Mouse (Mus musculus): ENCODE measurements around the gene Pspn. TPM values are rescaled to one million over a fixed set of nuclear protein-coding genes. Genes with fewer than 3 reads are reported as not detected.

Gene Pspn
- total and polyA plus RNA-seq, 3 experiments, result not detected

GRCm38 (mm10) chr17:56982013-56982412, 17.8 kb downstream of the Pspn start, which contains the start of gene Acer1:
Gene Acer1, minus strand, starts transcription at chr17:56982126.
- DNase-seq (ENCODE audit: low spot score) (no peak), ATAC-seq (ENCODE audit: extremely low read depth, insufficient number of reproducible peaks, low FRiP score, poor library complexity, severe bottlenecking) (no peak)
- Histone ChIP-seq H3K27me3 (ENCODE audit: insufficient read depth, low read length) (peaks cover 37% of the 10 kb centered on the region), H3K9me3 (replicated peaks) (no peaks in the 10 kb centered on the region), H3K36me3 (replicated peaks) (no peaks in the 10 kb centered on the region), H3K4me1 (ENCODE audit: insufficient read depth, low read depth, low read length) (no peaks in the 10 kb centered on the region; the same call in none of the 2 replicates), H3K4me3 (ENCODE audit: low read depth, low read length) (no peak within 1 kb of the TSS)
- no peak for TF ChIP-seq GATA2 (IDR thresholded peaks at IDR 0.05; ENCODE audit: borderline replicate concordance, low read depth, low read length)
- TF ChIP-seq GATA1 (IDR thresholded peaks at IDR 0.05; ENCODE audit: borderline replicate concordance, low read length), result no peak
- no peak for TF ChIP-seq CTCF (IDR thresholded peaks at IDR 0.05; ENCODE audit: low read depth, low read length)
- no peak for TF ChIP-seq TAL1 (conservative IDR thresholded peaks at IDR 0.05; ENCODE audit: low read depth, low read length)

DNA sequence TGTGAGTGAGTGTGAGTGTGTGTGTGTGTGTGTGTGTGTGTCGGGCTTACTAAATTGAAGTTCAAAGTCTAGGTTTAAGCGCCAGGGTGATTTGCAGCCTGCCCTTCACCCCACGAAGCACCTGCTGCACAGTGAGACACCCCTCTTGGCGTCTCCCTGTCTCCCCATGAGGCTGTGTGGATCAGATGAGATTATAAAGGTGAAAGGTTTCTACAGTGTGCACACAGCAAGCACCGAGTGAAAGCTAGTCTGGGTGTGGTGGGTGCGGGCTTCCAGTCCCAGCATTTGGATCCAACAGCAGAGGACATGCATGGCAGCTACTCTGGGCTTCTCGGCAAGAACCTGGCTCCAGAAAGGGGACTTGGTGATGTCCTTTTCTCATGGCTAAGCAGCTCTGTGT, 18.8 kb downstream of the Pspn start:
- Histone ChIP-seq H3K27me3 (ENCODE audit: insufficient read depth, low read length) (peaks cover 42% of the 10 kb centered on the region), H3K36me3 (replicated peaks) (no peaks in the 10 kb centered on the region), H3K4me1 (ENCODE audit: insufficient read depth, low read depth, low read length) (no peaks in the 10 kb centered on the region; the same call in none of the 2 replicates), H3K4me3 (ENCODE audit: low read depth, low read length) (no peak overlapping the region), H3K9me3 (replicated peaks) (no peaks in the 10 kb centered on the region)
- DNase-seq (ENCODE audit: low spot score), result no peak
- ATAC-seq (ENCODE audit: extremely low read depth, insufficient number of reproducible peaks, low FRiP score, poor library complexity, severe bottlenecking), result no peak
- TF ChIP-seq TAL1 (conservative IDR thresholded peaks at IDR 0.05; ENCODE audit: low read depth, low read length), result no peak
- TF ChIP-seq GATA1 (IDR thresholded peaks at IDR 0.05; ENCODE audit: borderline replicate concordance, low read length), result no peak
- TF ChIP-seq CTCF (IDR thresholded peaks at IDR 0.05; ENCODE audit: low read depth, low read length), result no peak
- TF ChIP-seq GATA2 (IDR thresholded peaks at IDR 0.05; ENCODE audit: borderline replicate concordance, low read depth, low read length), result no peak
- TF ChIP-seq POLR2AphosphoS5 (IDR thresholded peaks at IDR 0.05; ENCODE audit: insufficient replicate concordance, low read depth, low read length), result no peak

GRCm38 (mm10) chr17:56979524-56979923, 20.3 kb downstream of the Pspn start:
- H3K9me3 ChIP-seq (replicated peaks), result no peaks in the 10 kb centered on the region
- TF ChIP-seq CTCF (IDR thresholded peaks at IDR 0.05; ENCODE audit: low read depth, low read length), result no peak
- TF ChIP-seq TAL1 (conservative IDR thresholded peaks at IDR 0.05; ENCODE audit: low read depth, low read length), result no peak
- no peak for TF ChIP-seq POLR2AphosphoS5 (IDR thresholded peaks at IDR 0.05; ENCODE audit: insufficient replicate concordance, low read depth, low read length)
- TF ChIP-seq GATA2 (IDR thresholded peaks at IDR 0.05; ENCODE audit: borderline replicate concordance, low read depth, low read length), result no peak
- TF ChIP-seq GATA1 (IDR thresholded peaks at IDR 0.05; ENCODE audit: borderline replicate concordance, low read length), result no peak
- no peak for ATAC-seq (ENCODE audit: extremely low read depth, insufficient number of reproducible peaks, low FRiP score, poor library complexity, severe bottlenecking)
- DNase-seq (ENCODE audit: low spot score), result no peak
- H3K36me3 ChIP-seq (replicated peaks), result no peaks in the 10 kb centered on the region
- peaks cover 44% of the 10 kb centered on the region for H3K27me3 ChIP-seq (ENCODE audit: insufficient read depth, low read length)
- no peak overlapping the region for H3K4me3 ChIP-seq (ENCODE audit: low read depth, low read length)
- no peaks in the 10 kb centered on the region; the same call in none of the 2 replicates for H3K4me1 ChIP-seq (ENCODE audit: insufficient read depth, low read depth, low read length)

- Histone ChIP-seq H3K4me3 (ENCODE audit: low read depth, low read length) (no peak overlapping the region), H3K36me3 (replicated peaks) (no peaks in the 10 kb centered on the region), H3K9me3 (replicated peaks) (no peaks in the 10 kb centered on the region), H3K4me1 (ENCODE audit: insufficient read depth, low read depth, low read length) (no peaks in the 10 kb centered on the region; the same call in 1 of the 2 replicates), H3K27me3 (ENCODE audit: insufficient read depth, low read length) (peaks cover 42% of the 10 kb centered on the region)
- TF ChIP-seq CTCF (IDR thresholded peaks at IDR 0.05; ENCODE audit: low read depth, low read length) (no peak), POLR2AphosphoS5 (IDR thresholded peaks at IDR 0.05; ENCODE audit: insufficient replicate concordance, low read depth, low read length) (no peak), TAL1 (conservative IDR thresholded peaks at IDR 0.05; ENCODE audit: low read depth, low read length) (no peak), GATA2 (IDR thresholded peaks at IDR 0.05; ENCODE audit: borderline replicate concordance, low read depth, low read length) (no peak)
- ATAC-seq (ENCODE audit: extremely low read depth, insufficient number of reproducible peaks, low FRiP score, poor library complexity, severe bottlenecking), result no peak
- DNase-seq (ENCODE audit: low spot score), result no peak
These were observed 23.1 kb downstream of the Pspn start for GRCm38 (mm10) chr17:56976531-56977390.

DNA sequence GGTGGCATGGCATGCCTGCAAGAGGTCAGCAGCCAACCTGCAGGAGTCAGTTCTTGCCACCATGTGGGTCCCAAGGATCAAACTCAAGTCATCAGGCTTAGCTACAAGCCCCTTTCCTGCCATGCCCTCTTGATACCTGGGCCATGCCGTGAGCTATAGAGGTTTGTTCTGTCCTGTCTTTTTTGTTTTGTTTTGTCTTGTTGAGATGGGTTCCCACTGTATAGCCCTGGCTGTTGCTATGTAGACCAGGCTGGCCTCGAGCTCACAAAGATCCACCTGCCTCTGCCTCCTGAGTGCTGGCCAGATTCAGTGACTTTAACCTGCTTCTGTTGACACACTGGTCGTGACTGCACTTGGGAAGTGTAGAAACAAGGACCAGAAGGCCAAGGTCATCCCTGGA, 24.4 kb downstream of the Pspn start:
- peaks cover 41% of the 10 kb centered on the region for H3K27me3 ChIP-seq (ENCODE audit: insufficient read depth, low read length)
- ATAC-seq (ENCODE audit: extremely low read depth, insufficient number of reproducible peaks, low FRiP score, poor library complexity, severe bottlenecking) (no peak), DNase-seq (ENCODE audit: low spot score) (no peak)
- H3K4me3 ChIP-seq (ENCODE audit: low read depth, low read length), result no peak overlapping the region
- no peaks in the 10 kb centered on the region; the same call in 1 of the 2 replicates for H3K4me1 ChIP-seq (ENCODE audit: insufficient read depth, low read depth, low read length)
- no peak for TF ChIP-seq POLR2AphosphoS5 (IDR thresholded peaks at IDR 0.05; ENCODE audit: insufficient replicate concordance, low read depth, low read length)
- TF ChIP-seq TAL1 (conservative IDR thresholded peaks at IDR 0.05; ENCODE audit: low read depth, low read length), result no peak
- no peak for TF ChIP-seq GATA1 (IDR thresholded peaks at IDR 0.05; ENCODE audit: borderline replicate concordance, low read length)
- TF ChIP-seq CTCF (IDR thresholded peaks at IDR 0.05; ENCODE audit: low read depth, low read length), result no peak
- no peak for TF ChIP-seq GATA2 (IDR thresholded peaks at IDR 0.05; ENCODE audit: borderline replicate concordance, low read depth, low read length)
- H3K9me3 ChIP-seq (replicated peaks), result no peaks in the 10 kb centered on the region
- H3K36me3 ChIP-seq (replicated peaks), result no peaks in the 10 kb centered on the region

DNA sequence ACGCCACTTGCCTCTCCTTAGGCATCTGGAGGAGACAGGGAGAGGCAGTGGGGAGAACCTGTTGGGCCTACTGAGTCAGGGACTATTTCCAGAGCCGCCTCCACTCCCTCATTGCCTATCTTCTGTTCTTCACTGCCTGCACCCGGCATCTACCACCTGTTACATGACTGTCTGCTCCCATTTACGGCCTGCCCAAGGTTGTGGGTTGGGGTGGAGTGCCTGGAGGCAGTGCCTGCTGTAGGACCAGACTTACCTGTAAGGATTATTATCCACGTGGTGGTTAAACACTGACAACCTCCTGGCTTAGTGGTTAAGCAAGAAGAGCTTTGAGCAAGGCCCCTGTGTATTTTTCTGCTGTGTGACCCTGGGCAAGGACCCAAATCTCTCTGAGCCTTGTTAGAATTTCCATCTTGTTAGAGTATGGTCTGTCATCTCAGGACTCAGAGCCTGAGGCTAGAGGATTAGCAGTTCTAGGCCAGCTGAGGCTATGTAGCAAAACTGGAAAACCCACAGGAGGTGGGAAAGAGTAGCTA, 25.0 kb downstream of the Pspn start:
- DNase-seq (ENCODE audit: low spot score) (no peak), ATAC-seq (ENCODE audit: extremely low read depth, insufficient number of reproducible peaks, low FRiP score, poor library complexity, severe bottlenecking) (no peak)
- TF ChIP-seq CTCF (IDR thresholded peaks at IDR 0.05; ENCODE audit: low read depth, low read length), result no peak
- no peak for TF ChIP-seq TAL1 (conservative IDR thresholded peaks at IDR 0.05; ENCODE audit: low read depth, low read length)
- no peak for TF ChIP-seq POLR2AphosphoS5 (IDR thresholded peaks at IDR 0.05; ENCODE audit: insufficient replicate concordance, low read depth, low read length)
- no peak for TF ChIP-seq GATA2 (IDR thresholded peaks at IDR 0.05; ENCODE audit: borderline replicate concordance, low read depth, low read length)
- no peak for TF ChIP-seq GATA1 (IDR thresholded peaks at IDR 0.05; ENCODE audit: borderline replicate concordance, low read length)
- H3K36me3 ChIP-seq (replicated peaks), result no peaks in the 10 kb centered on the region
- no peaks in the 10 kb centered on the region; the same call in 1 of the 2 replicates for H3K4me1 ChIP-seq (ENCODE audit: insufficient read depth, low read depth, low read length)
- no peaks in the 10 kb centered on the region for H3K9me3 ChIP-seq (replicated peaks)
- H3K27me3 ChIP-seq (ENCODE audit: insufficient read depth, low read length), result peaks cover 46% of the 10 kb centered on the region
- no peak overlapping the region for H3K4me3 ChIP-seq (ENCODE audit: low read depth, low read length)

Data from G1E (cell line).